Mouse (Mus musculus): ENCODE data around the gene Lrmda.

DNA sequence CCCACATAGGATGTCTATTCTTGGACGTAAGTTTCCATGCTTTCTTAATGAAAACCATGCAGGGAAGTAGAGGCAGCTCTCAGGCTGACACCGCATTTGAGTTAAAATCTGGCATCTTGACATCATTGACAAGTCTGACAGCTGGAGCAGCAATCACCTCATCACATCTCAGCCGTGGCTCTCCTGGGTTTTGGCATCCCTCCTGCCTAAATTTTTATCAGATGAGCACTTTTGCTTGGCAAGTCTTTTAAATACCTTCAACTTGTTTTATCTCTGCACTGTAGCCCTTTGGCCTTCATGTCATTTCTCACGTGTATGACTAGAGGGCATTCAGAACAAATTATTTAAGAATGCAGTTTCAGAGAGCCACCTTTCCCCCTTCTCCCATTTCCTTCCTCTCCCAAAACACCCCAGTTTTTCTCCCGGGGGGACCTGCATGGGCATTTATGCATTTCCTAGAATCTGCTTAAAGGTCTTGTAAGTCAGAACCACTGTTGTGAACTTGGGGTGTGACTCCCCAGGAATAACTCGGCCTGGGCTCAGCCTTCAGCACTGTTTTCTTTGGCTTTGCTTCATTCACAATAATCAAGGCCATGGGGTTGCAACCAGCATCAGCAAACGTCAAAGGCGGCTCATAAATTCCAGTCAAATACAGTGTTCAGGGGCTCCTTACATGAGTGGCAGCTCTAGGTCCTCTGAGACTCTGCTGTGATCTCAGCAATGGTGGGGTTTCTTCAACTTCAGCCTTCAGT, 975.8 kb downstream of the Lrmda start:
- no peak for TF ChIP-seq NANOG (IDR thresholded peaks at IDR 0.05; ENCODE audit: borderline replicate concordance, low read length)
- no peak for TF ChIP-seq CTCF (conservative IDR thresholded peaks at IDR 0.05; ENCODE audit: low read length)
- TF ChIP-seq POU5F1 (IDR thresholded peaks at IDR 0.05; ENCODE audit: borderline replicate concordance, low read length) = no peak
